Mouse (Mus musculus): Measurements from ENCODE around the gene Lrrc41.

The Lrrc41 gene

GRCm38 (mm10) chr4:116074861-116075620 is at the start of gene Lrrc41, which contains the start of gene Uqcrh:
Gene Lrrc41 (plus strand): TSS chr4:116075269.
Gene Uqcrh (minus strand): TSS chr4:116075071.
- under 1% methylated on average over 55 of the region's 55 CpGs for WGBS

GRCm38 (mm10) chr4:116032906-116033305 is 42.2 kb upstream of the Lrrc41 start:
- 58% methylated on average over 9 of the region's 9 CpGs for WGBS

- 48% methylated on average over 5 of the region's 5 CpGs for WGBS
Observed at GRCm38 (mm10) chr4:116033374-116033773, 41.7 kb upstream of the Lrrc41 start.

GRCm38 (mm10) chr4:116040466-116040865 is 34.6 kb upstream of the Lrrc41 start:
- 95% methylated on average over 2 of the region's 2 CpGs for WGBS

GRCm38 (mm10) chr4:116042186-116042585 is 32.9 kb upstream of the Lrrc41 start:
- 83% methylated on average over 3 of the region's 3 CpGs for WGBS

- 92% methylated on average over 2 of the region's 2 CpGs for WGBS
Observed at GRCm38 (mm10) chr4:116046604-116047003, 28.5 kb upstream of the Lrrc41 start.

GRCm38 (mm10) chr4:116047681-116048080 is 27.4 kb upstream of the Lrrc41 start:
- 97% methylated on average over 1 of the region's 1 CpGs for WGBS

GRCm38 (mm10) chr4:116048130-116048920 is 26.7 kb upstream of the Lrrc41 start:
- WGBS = 79% methylated on average over 7 of the region's 7 CpGs

- 77% methylated on average over 3 of the region's 3 CpGs for WGBS
Observed at GRCm38 (mm10) chr4:116049211-116049610, 25.9 kb upstream of the Lrrc41 start.

- WGBS = 13% methylated on average over 22 of the region's 22 CpGs
Observed at GRCm38 (mm10) chr4:116052526-116053293, 22.4 kb upstream of the Lrrc41 start.

GRCm38 (mm10) chr4:116053399-116053961 is 21.6 kb upstream of the Lrrc41 start, which contains the start of gene Nsun4:
Gene Nsun4 (minus strand): TSS chr4:116053876.
- under 1% methylated on average over 35 of the region's 35 CpGs for WGBS

GRCm38 (mm10) chr4:116057559-116057958 is 17.5 kb upstream of the Lrrc41 start:
- 0% methylated on average over 1 of the region's 1 CpGs for WGBS

GRCm38 (mm10) chr4:116059012-116059726 is 15.9 kb upstream of the Lrrc41 start:
- WGBS = 80% methylated on average over 5 of the region's 5 CpGs

GRCm38 (mm10) chr4:116063855-116064254 is 11.2 kb upstream of the Lrrc41 start:
- WGBS = 66% methylated on average over 1 of the region's 1 CpGs

- 37% methylated on average over 6 of the region's 6 CpGs for WGBS
Observed at GRCm38 (mm10) chr4:116070116-116070515, 5.0 kb upstream of the Lrrc41 start.

GRCm38 (mm10) chr4:116073146-116073545 is 1.9 kb upstream of the Lrrc41 start:
- WGBS = 49% methylated on average over 4 of the region's 4 CpGs

- WGBS = under 1% methylated on average over 8 of the region's 8 CpGs
Observed at GRCm38 (mm10) chr4:116074145-116074675, 859 bp upstream of the Lrrc41 start.

GRCm38 (mm10) chr4:116075631-116076368 is 731 bp downstream of the Lrrc41 start:
- under 1% methylated on average over 76 of the region's 77 CpGs for WGBS

- WGBS = 1% methylated on average over 37 of the region's 37 CpGs
Observed at GRCm38 (mm10) chr4:116076369-116077231, 1.5 kb downstream of the Lrrc41 start.

All from cerebral cortex, adult 2 months (tissue).